Mouse (Mus musculus) liver, adult 2 months (tissue): ENCODE measurements around the gene Tmem131.

ENCODE experiments used
- CTCF ChIP-seq: fragments of 200-500 bp; IDR thresholded peaks from 2 replicates; pipeline ENCODE4 v1.5.1; 2011; ENCODE audit warnings: low read depth, low read length, control low read depth
- POLR2A ChIP-seq: fragments of 200-500 bp; IDR thresholded peaks from 2 replicates; pipeline ENCODE4 v1.6.1; 2011; ENCODE audit warnings: low read length, control low read depth; ENCODE audit not compliant: insufficient read depth; ENCODE audit errors: extremely low read depth

DNA sequence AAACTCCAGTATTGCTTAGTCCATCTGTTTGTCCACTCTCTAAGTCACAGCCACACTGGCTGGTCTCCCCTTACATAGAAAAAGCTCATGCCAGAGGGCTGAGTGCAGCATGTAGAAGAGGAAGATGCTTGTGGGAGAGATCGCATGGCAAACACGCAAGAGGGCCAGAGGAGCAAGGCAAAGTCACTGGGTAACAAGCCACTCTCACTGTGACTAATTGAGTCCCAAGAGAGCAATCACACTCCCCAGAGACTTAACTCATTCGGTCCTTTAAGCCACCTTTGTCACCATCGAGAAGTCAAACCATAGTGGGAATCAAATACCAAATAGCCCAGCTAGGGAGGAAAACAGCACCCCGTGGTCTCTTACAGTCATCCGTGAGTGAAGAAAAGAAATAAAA is 44.7 kb upstream of the Tmem131 start:
- TF ChIP-seq POLR2A (no peak), CTCF (no peak)
